Mouse (Mus musculus) heart, postnatal 25 days (tissue): Measurements from ENCODE around the gene Hscb. TPM values are rescaled to one million over a fixed set of nuclear protein-coding genes. Genes with fewer than 3 reads are reported as not detected.
"Not testable (repeated sequence)": the region's sequence is repeated elsewhere in the genome, so short reads cannot be mapped to it uniquely, and the experiment has no call there.

Source experiments
- DNase-seq: peaks from one replicate; pipeline ENCODE4 v3.0.0; 2022; ENCODE audit warnings: low spot score
- intact Hi-C: fragments of 180-260 bp; cut with DNase I; formaldehyde crosslinking; loops from one replicate; pipeline ENCODE4 v1.15.1; 2025
- total RNA-seq, 2 experiments: library from RNA; stranded (reverse); gene quantifications; 2 replicates each; pipeline ENCODE4 v1.2.3; 2021

Gene Hscb
- total RNA-seq = 10 to 100 TPM; 18.8 to 21.1 TPM

GRCm38 (mm10) chr5:110839678-110840365 is at the start of gene Hscb, which contains the start of gene Chek2:
TSS of gene Hscb (minus strand) at chr5:110839777.
TSS of gene Chek2 (plus strand) at chr5:110839979.
- intact Hi-C loops = loop anchor here (5.0 to 10.0 kb wide), 5 partner anchors 37 to 495 kb away; partner anchors contain the start of genes Pitpnb and Ttc28
- DNase-seq = peak; percentile 95

- intact Hi-C loops = no loop called here
- DNase-seq = no peak
These were observed 49.0 kb upstream of the Hscb start for GRCm38 (mm10) chr5:110888596-110888995.

GRCm38 (mm10) chr5:110879584-110880374 is 40.2 kb upstream of the Hscb start, which contains the start of gene Ttc28:
TSS of gene Ttc28 (plus strand) at chr5:110879803.
- peak; percentile 86 for DNase-seq

GRCm38 (mm10) chr5:110879042-110879441 is 39.5 kb upstream of the Hscb start:
- intact Hi-C loops = loop anchor here (2.0 to 5.0 kb wide), 2 partner anchors 18 to 37 kb away; no protein-coding TSS in a partner anchor
- no peak for DNase-seq

More at GRCm38 (mm10) chr5:110879584-110880374, 40.2 kb upstream of the Hscb start, which contains the start of gene Ttc28:
- intact Hi-C loops = loop anchor here (2.0 to 5.0 kb wide), 2 partner anchors 19 to 37 kb away; no protein-coding TSS in a partner anchor

GRCm38 (mm10) chr5:110878526-110878925 is 38.9 kb upstream of the Hscb start:
- intact Hi-C loops = loop anchor here (2.0 to 5.0 kb wide), 2 partner anchors 18 to 36 kb away; no protein-coding TSS in a partner anchor
- not testable (repeated sequence) for DNase-seq

GRCm38 (mm10) chr5:110877666-110878505 is 38.3 kb upstream of the Hscb start:
- intact Hi-C loops = loop anchor here (2.0 to 5.0 kb wide), 2 partner anchors 17 to 36 kb away; no protein-coding TSS in a partner anchor
- DNase-seq = no peak

- no peak for DNase-seq
- intact Hi-C loops = loop anchor here (5.0 kb wide), 1 partner anchor 33 kb away; no protein-coding TSS in a partner anchor
These were observed 35.7 kb upstream of the Hscb start for GRCm38 (mm10) chr5:110875286-110875685.

GRCm38 (mm10) chr5:110874711-110875110 is 35.1 kb upstream of the Hscb start:
- no peak for DNase-seq

GRCm38 (mm10) chr5:110873160-110873559 is 33.6 kb upstream of the Hscb start:
- no peak for DNase-seq
- intact Hi-C loops = no loop called here

More at GRCm38 (mm10) chr5:110874711-110875110, 35.1 kb upstream of the Hscb start:
- intact Hi-C loops = loop anchor here (5.0 kb wide), 1 partner anchor 32 kb away; no protein-coding TSS in a partner anchor

GRCm38 (mm10) chr5:110869242-110869669 is 29.7 kb upstream of the Hscb start:
- no peak for DNase-seq
- intact Hi-C loops = no loop called here

GRCm38 (mm10) chr5:110868460-110868859 is 28.9 kb upstream of the Hscb start:
- intact Hi-C loops = no loop called here
- DNase-seq = no peak

GRCm38 (mm10) chr5:110860445-110860844 is 20.9 kb upstream of the Hscb start:
- DNase-seq = no peak
- intact Hi-C loops = loop anchor here (2.0 kb wide), 1 partner anchor 18 kb away; the partner anchor contains the start of gene Ttc28

- intact Hi-C loops = no loop called here
These were observed 19.6 kb upstream of the Hscb start for GRCm38 (mm10) chr5:110859013-110859650.

GRCm38 (mm10) chr5:110857091-110857490 is 17.5 kb upstream of the Hscb start:
- intact Hi-C loops = no loop called here
- DNase-seq = no peak

More at GRCm38 (mm10) chr5:110859013-110859650, 19.6 kb upstream of the Hscb start:
- peak; percentile 68 for DNase-seq

GRCm38 (mm10) chr5:110852990-110853389 is 13.4 kb upstream of the Hscb start:
- intact Hi-C loops = no loop called here
- no peak for DNase-seq

GRCm38 (mm10) chr5:110841046-110841862 is 1.7 kb upstream of the Hscb start:
- no peak for DNase-seq
- intact Hi-C loops = loop anchor here (5.0 kb wide), 2 partner anchors 36 to 136 kb away; partner anchors contain the start of gene Ttc28

- DNase-seq = no peak
- intact Hi-C loops = loop anchor here (5.0 kb wide), 2 partner anchors 37 to 137 kb away; partner anchors contain the start of gene Ttc28
These were observed 888 bp upstream of the Hscb start for GRCm38 (mm10) chr5:110840465-110840864.
